Mouse (Mus musculus) T-helper 2 cell (primary cell): ENCODE data around the gene Npas3.

Source experiments
- in situ Hi-C: fragments of 300-600 bp; cut with MboI, MseI; formaldehyde crosslinking; loops from one replicate; pipeline ENCODE4 v1.15.1; 2025; ENCODE audit warnings: high pct_unique_total_duplicates

Npas3 gene

DNA sequence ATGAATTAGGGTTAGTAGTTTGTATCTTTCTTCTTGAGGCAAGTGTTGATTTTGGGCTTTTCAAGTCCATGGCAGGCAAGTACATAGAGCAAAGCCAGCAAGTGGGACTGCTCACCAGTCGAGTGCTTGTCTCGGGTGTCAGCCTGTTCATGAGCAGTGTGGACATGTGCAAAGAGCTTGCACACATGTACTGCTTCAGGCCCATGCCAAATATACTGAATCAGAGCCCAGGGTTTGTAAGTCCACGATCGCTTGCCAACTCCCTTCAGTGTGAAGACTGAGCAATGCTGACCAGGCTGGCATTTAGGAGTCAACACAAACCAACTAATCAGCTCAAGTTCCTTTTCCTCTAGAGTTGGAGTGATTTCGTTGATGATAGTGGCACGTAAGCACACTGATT lies 805.1 kb downstream of the Npas3 start:
- in situ Hi-C loops: loop anchor here (5.0 kb wide), 1 partner anchor 1146 kb away; no protein-coding TSS in a partner anchor

DNA sequence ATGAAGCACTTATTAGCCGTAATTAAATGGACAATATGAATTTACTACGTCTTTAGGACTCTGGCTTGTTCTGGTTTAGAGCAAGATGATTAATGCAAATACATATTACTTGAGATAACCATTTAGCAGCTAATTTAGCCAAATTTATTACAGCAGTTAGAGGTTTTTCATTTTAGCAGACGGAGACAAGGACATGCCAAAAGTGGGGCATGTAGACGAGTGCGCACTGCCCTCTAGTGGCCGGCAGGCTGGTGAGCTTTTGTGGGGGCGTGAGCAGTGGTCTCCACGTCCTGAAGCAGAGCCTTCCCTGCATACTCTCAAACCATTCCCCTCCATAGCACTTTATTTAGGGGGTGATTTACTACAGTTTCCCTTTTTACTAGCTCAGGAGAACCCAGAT lies 812.3 kb downstream of the Npas3 start:
- in situ Hi-C loops: no loop called here

DNA sequence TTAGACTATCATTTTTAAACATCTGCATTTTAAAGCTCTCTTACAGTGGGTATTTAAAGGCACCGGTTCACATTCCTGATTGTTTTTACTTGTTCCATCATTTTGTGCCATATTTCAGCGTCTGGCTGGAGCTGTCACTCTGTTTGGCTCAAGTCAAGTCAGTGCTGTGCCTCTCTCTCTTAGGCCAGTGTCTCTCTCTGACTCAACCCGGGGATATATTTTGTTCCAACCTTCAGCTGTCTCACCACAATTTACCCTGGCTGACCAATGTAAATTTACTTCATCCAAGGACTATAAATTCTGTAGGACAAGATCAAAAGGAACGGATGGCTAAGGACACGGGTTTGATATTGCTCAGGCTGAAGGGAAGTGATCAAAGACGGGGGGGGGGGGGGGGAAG lies 812.7 kb downstream of the Npas3 start:
- in situ Hi-C loops: no loop called here

DNA sequence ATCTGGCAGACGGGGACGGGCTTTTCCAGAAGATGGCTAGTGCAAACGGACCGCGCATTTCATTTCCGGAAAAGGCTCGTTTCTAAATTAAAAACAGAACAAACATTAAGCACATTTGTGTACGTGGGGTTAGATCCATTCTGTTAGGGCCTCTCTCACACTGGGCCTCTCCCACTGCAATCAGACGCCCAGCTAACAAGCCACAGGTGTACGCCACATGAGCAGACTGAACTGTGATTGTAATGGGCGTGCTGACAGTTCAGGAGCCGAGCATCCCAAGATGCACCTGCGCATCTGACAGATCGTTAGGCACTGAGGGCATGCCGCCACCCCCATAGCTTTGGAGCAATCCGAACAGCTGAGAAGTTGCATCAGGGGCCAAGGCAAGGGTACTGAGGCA lies 816.5 kb downstream of the Npas3 start:
- in situ Hi-C loops: no loop called here

DNA sequence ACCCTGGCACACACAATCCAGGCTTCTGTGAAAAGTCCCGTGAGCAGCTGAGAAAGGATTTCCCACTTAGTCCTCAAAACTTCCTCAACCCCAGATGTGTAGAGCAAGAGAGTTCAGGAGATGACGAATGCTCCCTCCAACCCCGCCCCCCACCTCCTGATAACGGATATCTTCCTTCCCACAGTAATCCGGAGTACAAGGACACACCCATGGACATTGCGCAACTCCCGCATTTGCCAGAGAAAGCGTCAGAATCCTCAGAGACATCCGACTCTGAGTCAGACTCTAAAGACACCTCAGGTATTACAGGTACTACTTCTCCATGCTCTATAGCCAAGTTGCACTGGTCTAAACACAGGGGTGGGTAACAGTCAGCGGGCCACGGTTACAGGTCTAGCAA lies 817.1 kb downstream of the Npas3 start:
- in situ Hi-C loops: no loop called here

DNA sequence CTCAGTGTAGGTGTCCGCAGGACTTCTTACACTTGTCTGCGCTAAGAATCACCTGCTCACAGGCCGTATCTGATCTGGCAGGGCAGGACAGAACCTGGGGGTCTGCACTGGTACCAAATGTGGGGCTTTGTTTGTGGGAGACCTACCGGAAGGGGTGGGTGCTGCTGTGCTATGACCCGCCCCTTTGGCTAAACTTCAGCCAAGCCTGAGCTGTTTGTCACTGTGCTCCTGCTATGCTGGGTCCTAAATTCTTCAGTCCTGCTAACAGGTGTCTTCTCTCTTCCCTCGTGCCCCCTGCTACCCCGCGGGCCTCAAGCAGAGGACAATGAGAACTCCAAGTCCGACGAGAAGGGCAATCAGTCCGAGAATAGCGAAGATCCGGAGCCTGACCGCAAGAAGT lies 818.9 kb downstream of the Npas3 start:
- in situ Hi-C loops: no loop called here

DNA sequence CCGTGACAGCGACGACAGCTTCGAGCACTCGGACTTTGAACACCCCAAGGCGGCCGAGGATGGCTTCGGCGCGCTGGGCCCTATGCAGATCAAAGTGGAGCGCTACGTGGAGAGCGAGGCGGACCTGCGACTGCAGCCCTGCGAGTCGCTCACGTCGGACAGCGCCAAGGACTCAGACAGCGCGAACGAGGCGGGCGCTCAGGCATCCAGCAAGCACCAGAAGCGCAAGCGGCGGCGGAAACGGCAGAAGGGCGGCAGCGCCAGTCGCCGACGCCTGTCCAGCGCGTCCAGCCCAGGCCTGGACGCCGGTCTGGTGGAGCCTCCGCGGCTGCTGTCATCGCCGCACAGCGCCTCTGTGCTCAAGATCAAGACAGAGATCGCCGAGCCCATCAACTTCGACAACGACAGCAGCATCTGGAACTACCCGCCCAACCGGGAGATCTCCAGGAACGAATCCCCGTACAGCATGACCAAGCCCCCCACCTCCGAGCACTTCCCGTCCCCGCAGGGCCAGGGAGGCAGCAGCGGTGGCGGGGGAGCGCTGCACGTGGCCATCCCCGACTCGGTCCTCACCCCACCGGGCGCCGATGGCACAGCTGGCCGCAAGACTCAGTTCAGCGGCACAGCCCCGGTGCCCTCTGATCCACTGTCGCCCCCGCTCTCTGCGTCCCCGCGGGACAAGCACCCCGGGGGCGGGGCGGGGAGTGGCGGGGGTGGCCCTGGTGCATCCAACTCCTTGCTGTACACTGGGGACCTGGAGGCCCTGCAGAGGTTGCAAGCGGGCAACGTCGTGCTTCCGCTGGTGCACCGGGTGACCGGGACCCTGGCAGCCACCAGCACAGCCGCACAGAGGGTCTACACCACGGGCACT lies 819.6 kb downstream of the Npas3 start:
- in situ Hi-C loops: no loop called here

DNA sequence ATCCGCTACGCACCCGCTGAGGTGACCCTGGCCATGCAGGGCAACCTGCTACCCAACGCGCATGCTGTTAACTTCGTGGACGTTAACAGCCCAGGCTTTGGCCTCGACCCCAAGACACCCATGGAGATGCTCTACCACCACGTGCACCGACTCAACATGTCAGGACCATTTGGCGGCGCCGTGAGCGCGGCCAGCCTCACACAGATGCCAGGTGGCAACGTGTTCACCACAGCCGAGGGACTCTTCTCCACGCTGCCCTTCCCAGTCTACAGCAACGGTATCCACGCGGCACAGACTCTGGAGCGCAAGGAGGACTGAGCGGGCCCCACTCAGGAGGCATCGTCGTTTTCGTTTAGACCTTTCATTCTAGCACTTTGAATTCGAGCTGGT lies 820.3 kb downstream of the Npas3 start:
- in situ Hi-C loops: no loop called here

DNA sequence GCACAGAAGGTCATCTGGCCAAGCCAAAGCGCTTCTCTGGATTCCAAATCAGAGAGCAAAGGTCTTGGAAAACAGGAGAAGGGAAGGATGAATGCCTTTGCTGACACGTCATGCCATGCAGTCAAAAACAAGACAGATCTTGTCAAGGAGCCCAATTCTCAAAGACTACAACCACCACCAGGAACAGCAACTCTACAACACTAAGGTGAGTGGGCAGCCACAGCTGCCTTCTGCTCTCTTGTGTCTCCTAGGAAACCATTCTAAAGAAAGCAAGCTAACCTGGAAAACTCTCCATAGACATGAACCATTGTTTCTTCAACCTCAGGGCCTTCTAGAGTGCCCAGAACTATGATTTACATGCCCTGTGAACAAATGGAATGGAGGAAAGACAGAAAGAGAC lies 825.5 kb downstream of the Npas3 start:
- in situ Hi-C loops: no loop called here

DNA sequence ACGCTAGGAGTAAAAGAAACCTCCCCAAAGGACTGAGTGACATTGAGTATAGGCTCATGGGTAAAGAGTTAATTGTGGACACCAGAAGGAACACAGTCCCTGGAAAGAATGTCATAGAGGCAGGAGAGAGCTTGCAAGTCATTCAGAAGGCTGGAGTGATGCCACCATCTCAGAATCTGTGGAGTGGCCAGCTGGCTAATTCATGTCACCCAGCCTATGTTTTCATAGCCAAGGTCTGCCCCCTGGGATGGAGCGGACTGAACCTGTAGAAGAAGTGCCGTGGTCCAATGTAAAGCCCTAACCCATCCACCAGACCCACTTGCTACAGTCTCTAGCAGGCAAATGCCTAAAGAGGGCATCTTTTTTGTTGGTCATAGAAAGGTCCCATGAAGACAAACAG lies 832.5 kb downstream of the Npas3 start:
- in situ Hi-C loops: no loop called here

DNA sequence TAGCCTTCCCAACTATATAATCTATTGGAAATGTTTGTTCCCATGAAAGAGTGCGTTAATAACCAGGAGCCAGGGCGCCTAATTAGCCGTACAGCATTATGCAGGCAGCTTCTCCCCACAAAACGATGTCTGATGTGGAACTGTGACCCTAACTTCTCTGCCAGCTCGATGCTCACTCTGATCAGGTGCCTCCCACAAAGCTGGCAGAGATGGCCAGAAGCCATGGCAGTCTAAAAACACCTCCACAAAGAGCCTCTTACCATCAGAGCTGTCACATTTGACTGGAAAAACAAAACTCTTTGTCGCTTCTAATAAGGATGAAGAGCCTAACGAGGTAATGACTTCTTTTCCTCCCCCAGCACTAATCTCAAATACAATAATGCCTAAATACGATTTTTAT lies 845.3 kb downstream of the Npas3 start:
- in situ Hi-C loops: no loop called here

DNA sequence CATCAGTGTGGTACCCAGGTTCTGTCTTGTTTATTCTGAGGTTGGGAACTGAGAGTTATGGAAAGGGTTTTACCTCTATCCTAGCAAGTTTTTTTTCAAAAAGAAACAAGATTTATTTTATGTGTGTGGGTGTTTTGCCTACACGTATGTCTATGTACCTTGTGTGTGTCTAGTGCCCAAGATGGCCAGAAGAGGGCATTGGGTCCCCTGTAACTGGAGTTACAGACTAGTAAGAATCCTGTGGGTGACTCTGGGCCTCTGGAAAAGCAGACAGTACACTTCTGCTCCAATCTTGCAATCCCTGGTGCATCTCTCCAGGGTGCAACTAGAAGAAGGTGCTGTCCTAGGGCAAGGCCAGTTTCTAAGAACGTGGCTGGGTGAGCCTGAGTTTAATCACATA lies 848.0 kb downstream of the Npas3 start:
- in situ Hi-C loops: no loop called here

DNA sequence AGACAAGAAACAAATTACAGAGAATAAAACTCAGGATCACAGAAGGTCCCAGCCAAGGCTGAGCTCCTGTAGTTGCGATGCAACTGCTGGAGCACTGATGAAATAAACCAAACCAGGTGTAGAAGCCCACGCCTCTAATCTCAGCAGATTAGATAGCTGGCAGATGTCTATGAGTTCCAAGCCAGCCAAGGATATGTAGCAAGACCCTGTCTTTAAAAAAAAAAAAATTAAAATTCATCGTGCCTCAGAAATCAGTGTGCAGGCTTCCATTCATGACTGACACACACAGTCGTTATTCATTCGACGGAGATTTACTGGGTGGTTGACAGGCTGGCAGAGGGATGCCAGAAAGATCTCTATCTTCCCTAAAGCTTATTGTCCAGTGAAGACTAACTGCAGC lies 849.7 kb downstream of the Npas3 start:
- in situ Hi-C loops: no loop called here

DNA sequence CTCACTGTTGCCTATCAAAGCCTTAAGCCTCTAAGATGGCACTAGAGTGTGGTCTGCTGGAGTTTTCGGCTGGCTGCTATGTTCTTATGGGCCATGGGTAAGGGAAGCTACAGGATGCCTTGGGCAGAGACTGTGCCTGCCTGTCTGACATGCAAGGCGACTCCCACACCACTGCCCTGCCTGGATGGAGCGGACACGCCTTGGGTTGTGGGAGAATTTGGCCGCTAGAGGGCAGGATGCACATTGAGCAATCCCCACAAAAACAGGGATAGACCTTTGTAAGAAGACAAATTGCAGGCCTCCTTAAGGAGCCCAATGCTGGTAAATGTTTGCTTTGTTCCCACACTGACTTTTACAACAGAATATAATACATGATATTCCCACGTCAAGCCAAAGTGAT lies 850.3 kb downstream of the Npas3 start:
- in situ Hi-C loops: no loop called here

DNA sequence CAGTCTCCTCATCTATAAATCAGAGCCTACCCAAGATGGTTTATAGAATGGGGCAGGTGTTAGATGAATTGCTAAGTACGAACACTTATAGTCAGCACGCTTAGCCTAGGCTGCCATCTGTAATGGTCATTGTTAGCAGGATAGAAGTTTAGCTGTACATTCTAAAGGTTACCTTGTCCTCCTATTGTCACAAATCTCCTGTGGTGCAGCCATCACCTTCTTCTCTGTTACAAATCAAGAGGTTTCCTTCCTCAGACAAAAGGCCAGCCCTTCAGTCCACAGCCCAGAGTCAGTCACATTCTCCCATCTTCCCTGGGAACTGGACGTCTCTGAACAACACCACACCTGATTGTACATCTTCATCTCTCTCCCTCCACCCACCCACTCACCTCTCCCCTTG lies 851.0 kb downstream of the Npas3 start:
- in situ Hi-C loops: no loop called here

DNA sequence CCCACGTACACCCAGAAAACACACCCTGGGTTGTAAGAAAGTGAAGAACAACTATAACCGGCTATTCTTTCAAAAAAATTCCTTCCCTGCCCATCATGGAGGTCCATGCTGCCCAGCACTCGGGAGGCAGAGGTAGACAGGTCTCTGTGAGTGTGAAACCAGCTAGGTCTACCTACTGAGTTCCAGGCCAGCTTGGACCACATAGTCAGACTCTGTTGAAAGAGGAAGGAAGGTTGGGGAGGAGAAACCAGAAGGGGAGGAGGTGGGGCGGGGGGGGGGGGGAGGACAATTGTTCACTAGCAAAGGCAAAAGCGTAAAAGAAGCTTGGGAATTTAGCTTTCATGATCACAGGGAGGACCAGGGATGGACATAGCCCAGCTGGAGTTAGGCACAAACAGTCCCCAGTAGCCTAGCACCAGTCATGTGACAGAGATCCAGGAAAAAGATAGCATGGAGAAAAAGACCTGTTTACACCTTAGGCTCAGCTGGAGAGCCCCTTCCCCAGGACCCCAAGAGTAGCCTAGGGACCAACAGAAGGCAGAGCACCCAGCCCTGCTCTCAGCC lies 852.9 kb downstream of the Npas3 start:
- in situ Hi-C loops: loop anchor here (10.0 kb wide), 1 partner anchor 253 kb away; no protein-coding TSS in a partner anchor

DNA sequence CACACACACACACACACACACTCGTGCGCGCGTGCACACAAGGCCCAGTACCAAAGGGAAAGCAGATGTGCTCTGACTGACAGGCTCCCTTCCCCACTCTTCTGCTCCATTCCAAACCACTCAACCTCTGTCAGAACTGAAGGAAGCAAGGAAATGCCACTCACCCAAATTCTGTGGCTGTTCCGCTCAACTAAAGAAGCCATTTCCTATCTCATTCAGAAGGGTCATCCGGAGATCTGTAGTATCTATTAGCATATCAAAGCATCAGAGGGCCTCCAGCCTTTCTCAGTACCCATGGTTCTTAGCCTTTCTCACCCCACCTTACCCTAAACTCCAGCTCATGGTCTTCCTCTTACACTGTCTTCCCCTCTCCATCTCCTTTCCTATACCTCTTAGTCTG lies 854.0 kb downstream of the Npas3 start:
- in situ Hi-C loops: loop anchor here (10.0 kb wide), 1 partner anchor 252 kb away; no protein-coding TSS in a partner anchor

DNA sequence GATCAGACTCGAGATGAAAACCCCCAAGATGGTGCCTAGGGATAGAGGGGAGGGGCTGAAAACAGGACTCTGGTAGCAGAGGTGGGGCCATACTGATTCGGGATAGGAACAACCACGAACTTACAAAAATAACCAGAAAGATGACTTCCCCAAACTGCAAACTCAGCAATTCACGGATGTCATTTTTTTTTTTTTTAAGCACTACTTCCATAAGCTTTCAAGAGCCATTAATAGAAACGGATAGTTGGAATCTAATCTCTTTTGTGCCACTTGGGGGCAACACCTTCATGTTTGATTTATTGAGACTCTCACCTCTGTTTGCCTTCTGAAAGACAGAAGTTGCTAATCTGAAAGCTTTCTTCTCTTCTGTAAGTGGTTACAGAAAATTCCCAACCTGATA lies 857.1 kb downstream of the Npas3 start:
- in situ Hi-C loops: loop anchor here (5.0 to 10.0 kb wide), 2 partner anchors 249 to 387 kb away; no protein-coding TSS in a partner anchor

DNA sequence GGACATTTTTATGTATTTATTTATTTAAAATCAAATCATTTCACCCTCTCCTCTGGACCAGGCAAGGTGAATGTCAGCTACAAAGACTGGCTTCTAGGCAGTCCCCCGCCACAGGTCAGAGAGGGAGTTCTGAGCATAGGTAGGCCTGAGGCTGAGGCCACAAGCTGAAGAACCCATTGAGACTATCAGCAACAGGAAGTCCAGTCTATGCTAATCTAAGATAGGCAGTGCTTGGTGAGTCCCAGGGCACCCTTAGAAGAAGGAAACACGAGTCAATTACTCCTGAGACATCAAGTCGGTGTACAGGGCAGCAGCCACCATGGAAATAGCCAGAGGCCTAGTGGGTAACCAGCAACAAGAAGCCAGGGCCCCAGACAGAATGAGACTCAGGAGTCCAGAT lies 857.5 kb downstream of the Npas3 start:
- in situ Hi-C loops: loop anchor here (5.0 to 10.0 kb wide), 2 partner anchors 249 to 386 kb away; no protein-coding TSS in a partner anchor

DNA sequence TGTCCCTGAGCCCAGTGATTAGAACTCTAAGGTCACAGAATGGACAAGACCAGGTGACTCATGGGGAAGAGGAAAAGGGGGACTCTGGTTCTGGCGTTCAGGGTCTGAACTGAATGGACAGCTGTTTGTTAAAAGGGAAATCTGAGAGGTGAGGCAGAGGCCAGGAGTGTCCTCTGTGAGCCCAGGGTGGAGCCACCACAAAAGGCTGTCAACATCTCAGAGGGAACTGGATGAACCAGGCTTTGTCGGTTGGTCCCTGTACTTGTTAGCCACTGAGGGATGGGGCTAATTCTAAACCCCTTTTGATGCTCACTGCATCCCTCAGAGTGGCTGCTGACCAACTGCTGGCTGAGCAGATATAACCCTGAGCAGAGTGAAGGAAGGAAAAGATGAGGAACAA lies 861.9 kb downstream of the Npas3 start:
- in situ Hi-C loops: no loop called here

DNA sequence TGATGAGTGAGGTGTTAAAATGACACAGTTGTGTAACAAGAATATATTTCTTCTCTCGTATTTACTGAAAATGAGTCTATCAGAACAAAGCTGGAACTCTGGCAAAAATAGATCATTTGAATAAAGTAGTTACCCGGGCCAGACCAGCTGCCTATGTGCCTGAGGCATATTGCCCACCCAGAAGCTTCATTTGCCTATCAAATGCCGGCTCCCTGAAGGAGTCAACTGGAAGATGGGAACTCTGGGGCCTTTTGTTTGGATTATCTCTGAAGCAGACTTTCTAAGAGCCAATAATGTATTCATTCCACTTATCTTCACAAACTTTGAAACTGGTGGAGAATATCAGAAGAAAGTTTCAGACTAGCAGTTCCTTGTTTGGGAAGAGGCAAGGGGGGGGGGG lies 862.5 kb downstream of the Npas3 start:
- in situ Hi-C loops: no loop called here

DNA sequence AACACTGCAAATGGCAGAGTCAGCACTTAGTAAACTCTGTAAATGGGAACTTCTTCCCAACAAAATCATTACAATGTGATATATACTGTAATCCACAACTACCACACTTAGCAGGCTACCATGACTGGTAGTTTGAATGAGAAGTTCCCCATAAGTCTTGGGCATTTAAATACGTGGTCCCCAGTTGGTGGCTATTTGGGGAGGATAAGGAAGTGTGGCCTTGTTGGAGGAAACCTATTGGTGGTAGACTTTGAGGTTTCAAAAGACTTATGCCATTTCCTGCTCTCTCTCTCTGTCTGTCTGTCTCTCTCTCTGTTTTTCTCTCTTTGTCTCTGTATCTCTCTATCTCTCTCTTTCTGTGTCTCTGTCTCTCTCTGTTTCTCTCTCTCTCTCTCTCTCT lies 871.9 kb downstream of the Npas3 start:
- in situ Hi-C loops: no loop called here

DNA sequence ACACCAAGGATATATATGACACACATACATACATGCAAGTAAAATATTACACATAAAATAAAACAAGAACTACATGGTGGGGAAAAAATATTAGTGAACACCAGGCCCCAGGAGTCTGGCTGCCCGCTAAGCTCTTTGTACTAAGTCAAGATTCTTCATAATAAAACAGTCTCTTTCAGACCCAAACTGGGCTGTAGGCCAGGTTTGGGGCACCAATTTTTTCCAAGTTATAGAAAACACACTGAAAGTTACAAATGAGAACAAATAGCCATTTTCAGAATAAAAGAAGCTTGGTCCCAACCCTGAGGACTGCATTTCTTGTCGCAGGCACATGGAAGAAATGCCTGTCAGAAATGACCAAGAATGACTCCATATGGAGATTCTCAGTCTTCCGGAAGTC lies 872.8 kb downstream of the Npas3 start:
- in situ Hi-C loops: no loop called here
